Mouse (Mus musculus): Measurements from ENCODE around the gene Slc16a3.
A peak's percentile ranks its signal among the peaks of the same experiment; 100 is the strongest.

Gene Slc16a3

DNA sequence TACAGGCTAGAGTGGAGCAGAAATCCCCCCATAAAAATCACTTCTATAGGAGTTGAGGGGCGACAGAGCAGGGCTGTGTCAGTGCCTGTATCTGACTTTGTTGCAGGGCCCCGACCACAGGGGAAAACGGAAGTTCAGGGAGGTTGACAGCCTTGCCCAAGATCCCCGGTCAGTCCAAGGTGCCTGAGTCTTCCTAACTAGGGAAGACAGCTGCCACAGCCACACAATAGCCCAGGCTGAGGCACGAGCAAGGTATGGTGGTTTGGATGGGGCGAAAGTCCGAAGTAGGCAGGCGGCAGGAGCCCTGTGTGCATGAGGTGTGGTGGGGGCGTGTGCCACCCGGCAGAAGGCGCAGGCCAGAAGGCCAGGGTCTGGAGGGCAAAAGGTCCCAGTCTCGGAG is at the start of gene Slc16a3:
TSS of gene Slc16a3 (plus strand) at position 153 of the 400 bp plus-strand sequence.
- DNase-seq (ENCODE audit: low spot score), result no peak

DNA sequence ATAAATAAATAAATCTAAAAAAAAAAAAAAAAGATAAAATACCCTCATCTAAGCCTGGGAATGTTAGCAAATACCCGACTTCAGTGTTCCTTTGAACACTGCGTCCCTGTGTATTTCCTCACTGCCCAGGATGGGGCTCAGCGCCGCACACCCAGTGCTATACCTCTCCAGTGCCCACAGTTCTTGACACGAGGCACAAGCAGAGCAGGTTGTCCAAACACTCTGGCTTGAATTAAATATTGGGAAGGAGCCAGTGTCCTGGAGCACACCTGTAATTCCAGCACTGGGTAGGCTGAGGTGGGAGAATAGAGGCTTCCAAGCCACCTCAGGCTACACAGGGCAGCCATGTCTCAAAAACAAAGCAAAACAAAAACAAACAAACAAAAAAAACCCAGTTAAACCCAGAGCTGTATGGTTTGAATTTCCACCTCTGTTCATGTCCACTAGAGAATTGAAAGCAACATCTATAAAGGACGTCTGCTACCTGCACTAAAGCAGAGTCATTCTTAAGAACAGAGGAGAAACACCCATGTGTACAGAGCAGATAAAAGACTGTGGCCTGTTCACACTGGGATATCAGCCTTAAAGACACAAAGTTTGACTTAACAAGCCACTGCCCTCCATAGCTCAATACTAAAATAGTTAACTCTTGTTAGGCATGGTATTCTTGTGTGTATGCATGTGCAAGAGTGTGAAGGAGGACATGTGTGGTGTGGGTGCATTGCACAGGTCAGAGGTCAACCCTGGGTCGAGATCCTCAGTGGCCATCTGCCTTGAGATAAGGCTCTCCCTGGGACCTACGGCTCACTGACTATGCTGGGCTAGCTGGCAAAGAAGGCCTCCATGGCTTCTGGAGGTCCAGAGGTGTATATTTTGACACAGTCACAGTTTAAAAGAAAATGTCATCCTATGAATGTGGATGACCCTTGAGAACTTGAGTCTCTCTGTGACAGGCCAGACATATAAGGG is 47.7 kb upstream of the Slc16a3 start:
- no peak for DNase-seq (ENCODE audit: low spot score)

DNA sequence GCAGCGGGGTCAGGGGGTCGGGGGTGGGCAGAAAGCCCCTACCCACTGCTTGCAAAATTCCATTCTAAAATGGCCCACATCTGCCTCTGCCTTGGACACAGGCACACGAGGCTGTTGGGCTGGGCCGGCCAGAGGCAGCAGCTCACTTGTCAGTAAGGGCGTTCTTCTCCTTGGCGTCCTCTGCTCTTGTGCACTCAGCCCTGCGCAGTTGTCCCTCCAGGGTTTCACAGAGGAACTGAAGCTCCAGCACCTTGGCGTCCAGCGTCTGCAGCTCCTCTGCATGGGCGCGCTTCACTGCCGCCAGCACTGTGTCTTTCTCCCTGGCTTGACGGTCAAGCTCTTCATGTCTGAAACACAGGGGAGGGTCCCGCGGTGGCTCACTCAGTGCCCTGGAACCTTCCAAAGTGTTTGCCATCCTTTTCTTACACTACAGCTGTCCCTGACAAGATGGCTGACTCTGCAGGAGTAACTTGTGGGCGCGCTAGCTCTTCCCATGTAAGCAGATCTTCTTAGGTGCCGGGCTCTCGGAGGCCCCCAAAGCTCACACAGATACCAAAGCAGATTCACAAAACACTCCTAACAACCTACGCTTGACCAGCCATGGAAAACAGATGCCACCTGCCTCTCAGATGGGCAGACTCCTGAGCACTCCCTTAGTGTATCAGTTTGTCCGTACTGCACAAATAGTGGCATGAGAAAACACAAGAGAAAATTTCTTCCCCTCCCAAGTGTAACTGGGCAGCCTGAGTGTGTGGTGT is 46.4 kb upstream of the Slc16a3 start:
- DNase-seq (ENCODE audit: low spot score), result no peak

DNA sequence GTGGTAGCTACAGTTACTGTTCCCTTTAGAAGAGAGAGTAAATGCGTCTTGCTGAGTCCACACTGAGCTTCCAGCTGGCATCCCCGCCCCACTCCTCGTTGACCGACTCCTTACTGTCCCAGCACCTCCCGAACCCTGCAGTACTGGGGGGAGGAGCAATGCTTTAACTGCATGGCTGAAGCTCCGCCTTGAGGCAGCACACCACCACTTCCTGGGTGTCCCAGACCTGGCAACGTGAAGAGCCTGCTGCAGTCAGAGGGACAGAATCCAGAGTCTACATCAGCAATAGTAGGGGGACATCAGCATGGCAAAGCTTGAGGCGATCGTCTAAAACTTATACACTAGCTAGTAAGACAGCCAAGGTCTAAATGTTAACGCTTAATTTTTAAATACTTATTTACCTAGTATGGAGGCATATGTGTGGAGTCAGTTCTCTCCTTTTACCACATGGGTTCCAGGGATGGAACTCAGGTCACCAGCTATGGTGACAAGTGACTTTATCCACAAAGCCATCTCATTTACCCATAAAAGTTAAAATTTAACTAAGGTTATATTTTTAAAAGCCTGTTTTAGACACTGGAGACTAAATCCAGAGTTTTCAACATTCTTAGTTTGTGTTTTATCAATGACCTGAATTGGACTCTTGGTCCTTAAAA is 45.7 kb upstream of the Slc16a3 start:
- DNase-seq (ENCODE audit: low spot score), result peak; percentile 21

DNA sequence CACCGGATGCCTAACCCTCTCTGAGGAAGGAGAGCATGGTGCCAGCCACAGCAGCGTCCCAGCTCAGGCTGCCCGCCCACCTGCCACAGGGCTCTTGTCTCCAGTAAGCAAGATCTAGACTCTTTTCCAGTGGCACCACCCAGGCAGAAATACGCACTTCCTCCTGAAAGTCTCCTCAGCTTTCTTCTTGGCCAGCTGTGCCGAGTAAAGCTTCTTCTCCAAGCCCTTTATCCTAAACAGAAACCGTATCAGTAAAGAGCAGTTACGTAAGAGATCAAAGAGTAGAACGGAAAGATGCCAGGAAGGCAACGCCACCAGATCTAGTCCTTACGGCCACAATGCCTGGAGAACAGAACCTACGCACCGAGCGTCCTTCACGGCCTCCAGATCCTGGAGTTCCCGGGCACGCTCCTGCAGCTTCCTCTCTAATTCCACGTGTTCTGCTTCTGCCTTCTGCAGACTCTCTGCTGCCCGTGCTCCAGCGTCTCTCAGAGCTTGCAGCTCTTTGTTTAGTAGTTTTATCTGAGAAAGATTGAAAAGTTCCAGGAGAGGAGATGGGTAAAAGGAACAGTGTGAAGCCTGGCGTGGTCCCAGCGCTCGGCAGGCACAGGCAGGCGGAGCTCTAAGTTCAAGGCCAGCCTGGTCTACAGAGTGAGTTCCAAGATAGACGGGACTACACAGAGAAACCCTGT is 45.0 kb upstream of the Slc16a3 start:
- DNase-seq (ENCODE audit: low spot score), result no peak

DNA sequence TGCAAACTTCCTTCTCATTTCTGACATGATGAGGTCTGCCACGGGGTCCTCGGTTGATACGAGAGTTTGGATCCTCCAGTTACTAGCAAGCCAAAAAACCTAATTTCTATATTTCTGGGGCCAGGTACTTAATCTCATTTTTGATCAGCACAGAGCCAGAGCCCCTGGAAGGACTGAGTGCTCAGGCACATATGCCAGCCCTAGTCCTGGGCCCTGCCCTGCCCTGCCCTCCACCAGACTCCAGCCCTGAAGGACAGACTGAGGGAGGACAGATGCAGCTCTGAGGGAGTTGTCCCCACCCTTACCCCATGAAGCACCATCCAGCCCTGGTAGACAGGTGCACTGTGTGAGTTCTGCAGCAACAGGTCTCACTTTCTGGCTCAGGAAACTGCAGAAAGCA is 43.7 kb upstream of the Slc16a3 start:
- no peak for DNase-seq (ENCODE audit: low spot score)

DNA sequence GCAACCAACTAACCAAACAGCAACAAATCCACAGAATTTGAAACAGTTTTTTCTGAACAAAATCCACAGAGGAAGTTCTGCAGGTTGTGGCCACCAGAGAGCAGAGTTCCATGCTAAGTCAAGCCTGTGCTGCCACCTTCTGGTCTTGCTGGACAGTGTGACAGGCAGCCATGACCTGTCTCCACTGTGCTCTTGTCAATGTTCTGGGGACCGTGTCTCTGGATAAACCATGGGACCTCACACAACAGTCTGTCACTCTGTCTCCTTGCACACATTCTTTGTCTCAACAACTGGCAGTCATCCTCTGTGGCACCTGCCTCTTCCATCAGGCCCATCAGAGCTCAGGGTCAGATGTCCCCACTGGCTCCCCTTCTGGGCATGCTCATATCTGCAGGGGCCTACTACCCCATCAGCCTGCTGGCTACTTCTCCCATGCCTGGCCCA is 42.8 kb upstream of the Slc16a3 start:
- peak; percentile 90 for DNase-seq (ENCODE audit: low spot score)

DNA sequence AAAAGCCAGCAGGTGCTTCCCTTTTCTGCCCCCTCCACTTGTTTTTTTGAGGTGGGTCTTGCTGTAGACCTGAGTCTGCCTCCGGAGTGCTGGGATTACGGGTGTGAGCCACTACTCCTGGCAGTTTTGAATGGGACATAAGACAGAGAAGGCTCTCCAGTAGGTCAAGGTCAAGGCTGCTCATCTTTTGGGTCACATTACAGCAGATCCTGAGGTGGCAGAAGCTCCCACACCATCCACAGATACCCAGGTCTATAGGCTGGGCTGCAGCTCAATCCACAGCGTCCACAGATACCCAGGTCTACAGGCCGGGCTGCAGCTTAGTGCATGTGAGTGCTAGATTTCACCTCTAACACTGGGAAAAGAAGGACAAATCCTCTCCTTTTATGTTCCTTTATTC is 34.5 kb upstream of the Slc16a3 start:
- DNase-seq (ENCODE audit: low spot score), result no peak

DNA sequence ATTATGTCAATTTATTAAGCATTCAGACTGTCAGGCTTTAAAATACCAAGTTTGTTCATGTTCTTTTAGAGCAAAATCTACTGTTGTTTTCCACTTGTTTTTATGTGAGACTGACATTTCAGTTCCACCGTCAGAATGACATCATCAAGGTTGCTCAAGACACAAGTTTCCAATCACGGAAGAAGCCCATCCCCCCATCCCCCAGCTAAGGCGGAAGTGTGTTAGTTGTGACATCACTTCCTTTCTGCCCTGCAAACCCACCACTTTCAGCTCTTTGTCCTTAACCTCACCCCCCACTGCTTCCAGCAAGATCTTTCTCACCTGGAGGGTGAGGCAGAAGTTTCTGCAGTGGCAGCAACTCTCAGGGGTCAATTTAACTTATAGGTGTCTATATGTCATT is 31.8 kb upstream of the Slc16a3 start:
- DNase-seq (ENCODE audit: low spot score), result no peak

DNA sequence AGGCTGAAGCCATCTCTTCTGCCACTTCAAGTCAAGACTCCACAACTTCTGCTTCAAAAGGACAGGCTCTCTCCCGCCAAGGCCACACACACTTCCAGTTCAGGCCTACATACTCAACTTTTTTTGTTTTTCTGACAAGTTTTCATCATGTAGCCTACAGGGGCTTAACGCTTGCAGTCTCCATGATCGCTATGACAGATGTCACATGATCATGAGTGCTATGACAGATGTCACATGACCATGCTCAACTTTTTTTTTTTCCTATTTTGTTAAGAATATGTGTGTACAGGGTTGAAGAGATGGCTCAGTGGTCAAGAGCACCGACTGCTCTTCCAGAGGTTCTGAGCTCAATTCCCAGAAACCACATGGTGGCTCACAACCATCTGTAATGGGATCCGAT is 30.5 kb upstream of the Slc16a3 start:
- DNase-seq (ENCODE audit: low spot score), result no peak

DNA sequence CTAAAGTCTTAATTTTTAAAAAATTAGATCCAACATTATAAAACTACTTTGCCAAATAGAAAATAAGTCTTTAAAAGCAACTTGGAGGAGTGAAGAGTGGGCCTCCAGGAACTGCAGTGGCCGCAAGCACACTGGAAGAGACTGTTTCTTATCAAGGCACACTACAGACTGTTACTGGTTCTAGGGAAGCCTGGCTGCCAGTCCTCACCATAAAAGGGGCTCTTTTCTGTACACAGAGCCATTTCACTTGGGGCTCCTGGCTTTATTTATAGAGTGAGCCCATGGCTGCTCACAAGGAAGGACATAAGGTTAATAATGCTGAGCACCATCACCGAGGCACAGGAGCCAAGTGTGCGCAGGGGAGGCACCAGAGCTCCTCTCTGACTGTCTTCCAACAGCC is 25.8 kb upstream of the Slc16a3 start:
- DNase-seq (ENCODE audit: low spot score), result no peak

DNA sequence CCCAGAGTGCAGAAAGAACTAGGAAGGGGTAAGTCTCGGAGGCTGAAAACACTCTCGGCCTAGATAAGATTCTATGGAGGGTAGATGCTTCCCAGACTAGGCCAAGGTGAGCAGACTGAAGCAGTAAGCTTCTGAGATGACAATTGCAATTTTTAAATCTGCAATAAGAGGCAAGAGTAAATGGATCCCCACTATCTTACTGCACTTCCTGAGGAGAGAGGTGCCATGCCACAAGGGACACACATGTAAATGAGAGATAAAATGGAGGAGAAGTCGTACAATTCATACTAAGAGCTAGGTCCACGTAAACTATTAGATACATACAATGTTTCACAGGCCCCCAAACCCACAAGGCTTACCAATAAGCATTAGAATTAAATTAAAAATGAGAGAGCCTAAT is 19.8 kb upstream of the Slc16a3 start:
- DNase-seq (ENCODE audit: low spot score), result no peak

DNA sequence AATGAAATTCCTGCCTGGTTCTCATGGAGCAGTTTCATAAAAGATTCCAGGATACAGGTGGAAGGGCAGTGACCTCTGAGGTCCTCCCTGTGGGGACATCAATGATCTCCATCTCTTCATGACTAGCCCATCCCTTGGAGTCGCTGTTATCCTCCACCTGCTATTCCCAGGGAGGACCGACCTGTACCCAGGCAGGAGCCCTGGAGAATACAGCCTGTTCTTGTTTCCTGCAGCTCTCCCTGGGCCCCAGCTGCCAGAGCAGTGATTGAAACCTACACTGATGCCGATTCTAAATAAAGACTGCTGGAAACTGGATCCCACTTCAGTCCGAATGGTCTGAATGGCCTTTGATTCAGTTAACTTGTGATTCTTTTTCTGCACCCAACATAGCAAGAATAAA is 16.8 kb upstream of the Slc16a3 start:
- DNase-seq (ENCODE audit: low spot score), result no peak

DNA sequence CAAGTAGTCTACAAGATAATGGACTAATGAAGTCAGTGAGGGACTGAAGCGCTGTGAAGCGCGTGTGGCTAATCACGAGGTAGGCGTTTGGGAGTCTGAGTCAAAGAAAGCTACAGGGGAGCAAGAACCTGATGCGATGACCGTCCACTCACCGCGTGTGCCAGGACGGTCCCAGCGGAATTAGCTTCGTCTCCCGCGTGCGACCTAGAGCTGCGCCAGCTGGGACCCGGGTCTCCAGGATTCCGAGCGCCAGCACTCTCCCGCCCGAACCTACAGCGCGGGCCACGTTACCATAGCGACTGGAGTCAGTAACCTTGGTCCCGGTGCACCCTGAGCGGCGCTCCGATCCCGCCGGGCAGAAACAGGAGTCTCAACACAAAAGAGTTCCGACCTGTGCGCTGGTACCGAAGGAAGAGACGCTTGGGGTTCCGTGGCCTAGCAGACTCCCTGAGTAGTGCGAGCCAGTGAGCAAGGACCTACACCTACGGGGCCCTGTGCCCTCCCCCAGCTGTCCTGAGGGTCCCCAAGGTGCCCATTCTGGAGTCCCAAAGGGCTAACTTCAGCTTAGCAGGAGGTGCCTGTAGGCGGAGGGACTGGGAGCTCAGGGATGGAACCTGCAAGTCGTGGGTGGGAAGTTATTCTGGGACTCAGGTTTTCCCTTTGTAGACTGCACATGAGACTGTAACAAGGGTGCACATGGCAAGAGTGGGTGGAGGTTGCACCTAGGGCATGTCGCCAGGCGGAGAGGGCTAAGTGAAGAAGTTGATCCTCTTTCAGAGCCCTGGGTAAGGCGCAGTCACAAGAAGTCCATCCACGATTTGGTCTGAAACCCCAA is 15.5 kb upstream of the Slc16a3 start, which contains the start of gene Ccdc57:
TSS of gene Ccdc57 (minus strand) at position 309 of the 835 bp plus-strand sequence.
- peak; percentile 95 for DNase-seq (ENCODE audit: low spot score)

DNA sequence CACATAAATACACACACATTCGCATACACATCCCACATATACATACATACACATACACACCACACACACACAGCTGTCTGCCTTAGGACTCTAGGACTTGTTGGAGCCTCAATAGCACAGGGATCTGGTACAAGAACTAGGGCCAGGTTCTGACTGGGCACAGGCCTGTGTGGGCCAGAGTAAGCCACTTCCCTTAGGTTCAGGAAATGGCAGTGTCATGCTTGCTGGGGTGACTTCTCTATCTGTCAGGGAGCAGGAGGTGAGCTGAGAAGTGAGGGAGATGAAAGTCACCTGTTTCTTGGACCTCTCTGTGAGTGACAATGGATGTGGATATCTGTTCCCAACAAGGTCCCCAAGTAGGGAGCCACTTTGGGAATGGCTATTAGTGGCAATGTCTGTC is 10.3 kb upstream of the Slc16a3 start:
- DNase-seq (ENCODE audit: low spot score), result no peak

DNA sequence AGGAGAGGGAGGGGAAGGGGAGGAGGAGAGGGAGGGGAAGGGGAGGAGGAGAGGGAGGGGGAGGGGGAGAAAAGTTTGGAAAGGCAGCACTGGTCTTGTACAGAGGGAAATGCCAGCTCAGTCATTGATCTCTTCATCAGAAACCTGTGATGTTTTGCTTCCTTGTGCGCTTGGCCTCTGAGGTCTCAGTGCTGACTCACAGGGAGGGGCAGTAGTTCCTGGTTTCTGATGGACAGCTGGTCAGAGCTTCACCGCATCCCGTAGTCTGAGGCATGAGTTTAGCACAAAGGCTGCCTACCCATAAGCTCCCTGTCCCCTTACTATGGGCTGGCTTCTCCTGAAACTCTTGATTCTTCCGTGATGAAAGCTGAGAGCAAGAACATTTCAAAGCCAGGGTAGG is 9.5 kb upstream of the Slc16a3 start:
- no peak for DNase-seq (ENCODE audit: low spot score)

DNA sequence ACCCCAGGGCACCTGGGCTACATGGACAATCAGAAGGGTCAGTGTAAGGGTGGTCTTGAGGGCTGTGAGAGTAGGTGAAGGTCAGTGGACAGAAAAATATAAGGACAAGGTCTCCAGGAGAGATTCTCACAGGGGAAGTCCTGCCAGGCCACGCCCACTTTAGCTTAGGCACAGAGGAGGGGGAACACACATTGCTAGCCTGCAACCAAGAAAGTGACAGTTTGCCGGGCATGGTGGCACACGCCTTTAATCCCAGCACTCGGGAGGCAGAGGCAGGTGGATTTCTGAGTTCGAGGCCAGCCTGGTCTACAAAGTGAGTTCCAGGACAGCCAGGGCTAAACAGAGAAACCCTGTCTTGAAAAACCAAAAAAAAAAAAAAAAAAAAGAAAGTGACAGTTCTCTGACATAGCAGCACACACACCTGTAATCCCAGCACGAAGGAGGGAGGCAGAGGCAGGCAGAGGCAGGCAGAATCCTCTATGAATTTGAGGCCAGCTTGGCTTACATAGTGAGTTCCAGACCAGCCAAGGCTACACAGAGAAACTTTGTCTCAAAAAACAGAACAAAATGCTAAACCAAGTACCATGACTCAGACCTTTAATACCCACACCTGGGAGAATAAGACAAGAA is 8.5 kb upstream of the Slc16a3 start:
- no peak for DNase-seq (ENCODE audit: low spot score)

DNA sequence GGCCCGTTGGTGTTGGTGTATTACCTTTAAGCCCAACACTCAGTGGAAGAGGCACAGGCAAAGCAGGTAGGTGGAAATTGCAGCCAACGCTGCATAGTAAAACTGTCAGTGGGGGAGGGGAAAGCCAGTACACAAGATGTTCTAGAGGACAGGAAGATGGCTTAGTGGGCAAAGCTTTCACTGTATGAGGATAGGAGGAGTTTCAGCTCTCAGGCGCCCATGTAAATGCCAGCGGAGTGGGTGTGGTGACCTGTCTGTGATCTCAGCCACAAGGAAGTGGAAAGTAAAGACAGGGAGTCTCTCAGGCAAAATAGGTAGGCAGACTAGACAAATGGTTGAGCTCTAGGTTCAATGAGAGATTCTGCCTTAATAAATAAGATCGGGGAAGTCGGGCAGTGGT is 7.3 kb upstream of the Slc16a3 start:
- DNase-seq (ENCODE audit: low spot score), result no peak

DNA sequence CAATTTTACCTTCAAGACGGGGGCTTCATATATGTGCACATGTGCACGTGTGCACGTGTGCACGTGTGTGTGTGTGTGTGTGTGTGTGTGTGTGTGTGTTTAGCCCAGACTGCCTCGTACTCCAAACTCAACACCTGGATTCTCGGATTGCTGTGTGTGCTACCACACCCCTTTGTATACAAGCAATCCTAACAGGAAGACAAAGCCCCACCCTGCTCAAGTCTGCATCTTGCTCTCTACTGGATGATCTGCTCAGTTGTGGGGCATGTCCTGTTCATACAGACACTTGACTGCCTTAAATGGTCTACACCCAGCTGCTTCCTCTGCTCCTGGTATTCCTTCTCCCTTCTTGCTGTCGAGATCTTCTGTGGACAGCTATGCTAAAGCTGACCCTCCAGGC is 3.0 kb upstream of the Slc16a3 start:
- DNase-seq (ENCODE audit: low spot score), result no peak

DNA sequence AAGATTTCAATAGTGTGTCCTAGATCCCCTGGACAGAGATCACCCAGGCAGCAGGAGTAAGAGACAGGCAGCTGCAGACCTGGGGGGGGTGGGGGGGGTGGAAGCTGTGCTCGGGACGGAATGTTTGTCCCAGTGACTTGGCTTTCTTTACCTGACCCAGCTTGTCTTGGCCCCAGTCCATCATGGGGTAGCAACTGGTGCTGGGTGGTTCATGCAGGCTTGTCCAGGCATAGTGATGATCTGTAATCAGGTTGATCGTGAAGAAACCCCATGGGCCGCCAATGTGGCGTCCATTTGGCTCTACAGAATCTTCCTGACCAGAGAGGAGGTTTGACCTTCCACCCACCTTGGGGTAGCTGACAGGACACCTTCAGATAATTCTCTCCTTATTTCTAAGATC is 2.4 kb upstream of the Slc16a3 start:
- DNase-seq (ENCODE audit: low spot score), result no peak

All from embryo, embryonic 10 days (tissue).